Mouse (Mus musculus) monocyte, adult 5-6 weeks (primary cell): ENCODE measurements around the gene Tbcel. TPM values are rescaled to one million over a fixed set of nuclear protein-coding genes. Genes with fewer than 3 reads are reported as not detected.

Experiments used
- ATAC-seq: fragments of 153-309, 156-312 bp; replicated peaks from 2 replicates; pipeline ENCODE4 v1.8.0; 2017; ENCODE audit warnings: mild to moderate bottlenecking; ENCODE audit not compliant: low TSS enrichment, insufficient number of reproducible peaks, severe bottlenecking, poor library complexity, low FRiP score
- total RNA-seq: library from RNA; stranded (forward); fragments of 200-1000, 200-491, 200-594 nt; gene quantifications from 3 replicates; pipeline ENCODE4 v1.2.3, GENCODE M21; 2017

The Tbcel gene
- total RNA-seq, 1 experiment from 2014 or later: 17.7 TPM

GRCm38 (mm10) chr9:42459736-42460135, 47.9 kb downstream of the Tbcel start:
- ATAC-seq: no peak

- no peak for ATAC-seq
Observed at GRCm38 (mm10) chr9:42458741-42459515, 48.7 kb downstream of the Tbcel start.

- ATAC-seq: no peak
Observed at GRCm38 (mm10) chr9:42457501-42457900, 50.1 kb downstream of the Tbcel start.

- ATAC-seq: no peak
Observed at GRCm38 (mm10) chr9:42454364-42454763, 53.2 kb downstream of the Tbcel start.

- ATAC-seq: no peak
Observed at GRCm38 (mm10) chr9:42449043-42449442, 58.6 kb downstream of the Tbcel start.

- ATAC-seq: no peak
Observed at GRCm38 (mm10) chr9:42442100-42442499, 65.5 kb downstream of the Tbcel start.

- ATAC-seq: no peak
Observed at GRCm38 (mm10) chr9:42441234-42441633, 66.4 kb downstream of the Tbcel start.

GRCm38 (mm10) chr9:42439446-42439845, 68.2 kb downstream of the Tbcel start:
- ATAC-seq: no peak

- ATAC-seq: no peak
Observed at GRCm38 (mm10) chr9:42432155-42432554, 75.5 kb downstream of the Tbcel start.

- ATAC-seq: no peak
Observed at GRCm38 (mm10) chr9:42431606-42432005, 76.0 kb downstream of the Tbcel start.

- ATAC-seq: no peak
Observed at GRCm38 (mm10) chr9:42428060-42428924, 79.3 kb downstream of the Tbcel start.

GRCm38 (mm10) chr9:42426661-42427358, 80.8 kb downstream of the Tbcel start:
- ATAC-seq: no peak

GRCm38 (mm10) chr9:42423649-42424048, 84.0 kb downstream of the Tbcel start:
- no peak for ATAC-seq

GRCm38 (mm10) chr9:42419687-42420086, 87.9 kb downstream of the Tbcel start:
- no peak for ATAC-seq

GRCm38 (mm10) chr9:42418786-42419185, 88.8 kb downstream of the Tbcel start:
- ATAC-seq: no peak

GRCm38 (mm10) chr9:42417352-42417952, 90.2 kb downstream of the Tbcel start:
- no peak for ATAC-seq

- no peak for ATAC-seq
Observed at GRCm38 (mm10) chr9:42415184-42415583, 92.4 kb downstream of the Tbcel start.

GRCm38 (mm10) chr9:42413345-42413744, 94.3 kb downstream of the Tbcel start:
- no peak for ATAC-seq

GRCm38 (mm10) chr9:42411296-42411695, 96.3 kb downstream of the Tbcel start:
- no peak for ATAC-seq
